Mouse (Mus musculus) gastrocnemius, postnatal 4 days (tissue): Measurements from ENCODE around the gene Smarcd3. TPM values are rescaled to one million over a fixed set of nuclear protein-coding genes. Genes with fewer than 3 reads are reported as not detected.

Source experiments
- DNase-seq, 2 experiments: peaks; one replicate each; pipeline ENCODE4 v3.0.0; 2021 to 2022; ENCODE audit warnings: low spot score in 2 of 2, mixed read lengths in 2 of 2
- total RNA-seq, 2 experiments: library from RNA; stranded (reverse); gene quantifications; 2 replicates each; pipeline ENCODE4 v1.2.3; 2021

Gene Smarcd3
- total RNA-seq, 2 experiments from 2014 or later, result 131 to 137 TPM

GRCm38 (mm10) chr5:24622386-24623040, 1.7 kb downstream of the Smarcd3 start:
- DNase-seq, result no peak

GRCm38 (mm10) chr5:24620626-24621025, 3.6 kb downstream of the Smarcd3 start:
- DNase-seq, result no peak

GRCm38 (mm10) chr5:24620116-24620515, 4.1 kb downstream of the Smarcd3 start:
- no peak for DNase-seq

- DNase-seq, result no peak
Observed at GRCm38 (mm10) chr5:24618921-24619320, 5.3 kb downstream of the Smarcd3 start.

- no peak for DNase-seq
Observed at GRCm38 (mm10) chr5:24615097-24615496, 9.1 kb downstream of the Smarcd3 start.

GRCm38 (mm10) chr5:24612302-24612649, 11.9 kb downstream of the Smarcd3 start:
- DNase-seq, result no peak

GRCm38 (mm10) chr5:24611366-24612301, 12.6 kb downstream of the Smarcd3 start:
- DNase-seq, result no peak

GRCm38 (mm10) chr5:24609388-24609787, 14.8 kb downstream of the Smarcd3 start:
- DNase-seq, result no peak

- peak in 1 of 2 experiments; percentile 8 for DNase-seq
Observed at GRCm38 (mm10) chr5:24605980-24606665, 18.1 kb downstream of the Smarcd3 start.

GRCm38 (mm10) chr5:24605321-24605979, 18.8 kb downstream of the Smarcd3 start:
- peak in 1 of 2 experiments; percentile 6 for DNase-seq

GRCm38 (mm10) chr5:24604656-24605100, 19.5 kb downstream of the Smarcd3 start:
- peak; percentile 88 to 92 for DNase-seq

- peak in 1 of 2 experiments; percentile 24 for DNase-seq
Observed at GRCm38 (mm10) chr5:24604080-24604655, 20.0 kb downstream of the Smarcd3 start.

GRCm38 (mm10) chr5:24603431-24604010, 20.7 kb downstream of the Smarcd3 start:
- peak in 1 of 2 experiments; percentile 25 for DNase-seq

GRCm38 (mm10) chr5:24602751-24603343, 21.4 kb downstream of the Smarcd3 start:
- peak; percentile 49 to 87 for DNase-seq

GRCm38 (mm10) chr5:24601911-24602750, 22.1 kb downstream of the Smarcd3 start:
- DNase-seq, result peak; percentile 69 to 81

GRCm38 (mm10) chr5:24601071-24601835, 23.0 kb downstream of the Smarcd3 start:
- peak; percentile 44 to 58 for DNase-seq

- DNase-seq, result peak in 1 of 2 experiments; percentile 68
Observed at GRCm38 (mm10) chr5:24600236-24600635, 24.0 kb downstream of the Smarcd3 start.

GRCm38 (mm10) chr5:24599137-24599536, 25.1 kb downstream of the Smarcd3 start:
- no peak for DNase-seq
